Mouse (Mus musculus) intestine, embryonic 14.5 days (tissue): ENCODE results near the gene Hist2h3c1. TPM values are rescaled to one million over a fixed set of nuclear protein-coding genes. Genes with fewer than 3 reads are reported as not detected.
A peak's percentile ranks its signal among the peaks of the same experiment; 100 is the strongest.

ENCODE experiments used
- ATAC-seq: fragments of 200-750 bp; cut with Nextera tagmentation; replicated peaks from 2 replicates; pipeline ENCODE4 v1.8.0; 2017; ENCODE audit warnings: low read depth, moderate number of reproducible peaks, moderate TSS enrichment, moderate library complexity; ENCODE audit not compliant: low FRiP score, low TSS enrichment
- DNase-seq: peaks from one replicate; pipeline ENCODE4 v3.0.0-alpha.2; 2018; ENCODE audit warnings: low spot score
- H3K27ac ChIP-seq: fragments of 300-500 bp; sonication (generic); 2 replicates; pipeline ENCODE4 v1.5.1; 2014; ENCODE audit warnings: low read depth, mild to moderate bottlenecking, control low read depth
- H3K27me3 ChIP-seq: fragments of 300-500 bp; sonication (generic); replicated peaks from 2 replicates; pipeline ENCODE4 v1.6.1; 2014; ENCODE audit warnings: low read length, control low read depth; ENCODE audit not compliant: control insufficient read depth, insufficient read depth
- H3K36me3 ChIP-seq: fragments of 300-500 bp; sonication (generic); 2 replicates; pipeline ENCODE4 v1.6.1; 2014; ENCODE audit warnings: low read length, control low read depth; ENCODE audit not compliant: control insufficient read depth, insufficient read depth
- H3K4me1 ChIP-seq: fragments of 300-500 bp; sonication (generic); replicated peaks from 2 replicates; pipeline ENCODE4 v1.6.1; 2014; ENCODE audit warnings: low read length, control low read depth, mixed read lengths; ENCODE audit not compliant: control insufficient read depth, insufficient read depth
- H3K4me2 ChIP-seq: fragments of 300-500 bp; sonication (generic); 2 replicates; pipeline ENCODE4 v1.6.1; 2014; ENCODE audit warnings: low read length
- H3K4me3 ChIP-seq: fragments of 300-500 bp; sonication (generic); 2 replicates; pipeline ENCODE4 v1.5.1; 2014; ENCODE audit warnings: low read depth, low read length, control low read depth, mixed read lengths
- H3K9ac ChIP-seq: fragments of 300-500 bp; sonication (generic); 2 replicates; pipeline ENCODE4 v1.6.1; 2014; ENCODE audit warnings: mild to moderate bottlenecking, low read length
- H3K9me3 ChIP-seq: fragments of 300-500 bp; sonication (generic); 2 replicates; pipeline ENCODE4 v1.6.1; 2016; ENCODE audit warnings: low read length, control low read depth; ENCODE audit not compliant: control insufficient read depth
- WGBS: fragments of 180-500 bp; shearing (Covaris S2); extraction: QIAGEN DNeasy Blood & Tissue Kit; methylation state at CpG from one replicate; pipeline ENCODE4 v1.1.7; 2014; 5-methylcytosine and 5-hydroxymethylcytosine counted together
- polyA plus RNA-seq: library from polyadenylated mRNA; unstranded; fragments of >200 nt; fragmentation: Nextera tagmentation; extraction: Ambion mirVana; gene quantifications from 2 replicates; pipeline ENCODE4 v1.2.1, GENCODE M21; 2014

Gene Hist2h3c1
- polyA plus RNA-seq, 1 experiment from 2014 or later: 2.0 TPM

GRCm38 (mm10) chr3:96247356-96248140, 1.1 kb downstream of the Hist2h3c1 start:
- Histone ChIP-seq H3K4me1 (peaks cover 14% of the 10 kb centered on the region; the same call in 1 of the 2 replicates), H3K4me3 (peak overlapping the region; percentile 48), H3K4me2 (peak overlapping the region; percentile 56), H3K9me3 (no peaks in the 10 kb centered on the region), H3K36me3 (no peaks in the 10 kb centered on the region), H3K27ac (peak overlapping the region; percentile 77), H3K27me3 (no peaks in the 10 kb centered on the region), H3K9ac (peak overlapping the region; percentile 62)
- WGBS: 3% methylated on average over 11 of the region's 11 CpGs
- no peak for DNase-seq
- ATAC-seq: no peak

GRCm38 (mm10) chr3:96248141-96249033, 1.9 kb downstream of the Hist2h3c1 start:
- ATAC-seq (no peak), DNase-seq (no peak)
- Histone ChIP-seq H3K9me3 (no peaks in the 10 kb centered on the region), H3K36me3 (no peaks in the 10 kb centered on the region), H3K4me1 (peaks cover 14% of the 10 kb centered on the region; the same call in 1 of the 2 replicates), H3K4me3 (peak overlapping the region; percentile 48), H3K4me2 (peak overlapping the region; percentile 56), H3K27me3 (no peaks in the 10 kb centered on the region), H3K9ac (peak overlapping the region; percentile 62), H3K27ac (peak overlapping the region; percentile 77; the same call in 1 of the 2 replicates)
- WGBS: 32% methylated on average over 6 of the region's 6 CpGs

DNA sequence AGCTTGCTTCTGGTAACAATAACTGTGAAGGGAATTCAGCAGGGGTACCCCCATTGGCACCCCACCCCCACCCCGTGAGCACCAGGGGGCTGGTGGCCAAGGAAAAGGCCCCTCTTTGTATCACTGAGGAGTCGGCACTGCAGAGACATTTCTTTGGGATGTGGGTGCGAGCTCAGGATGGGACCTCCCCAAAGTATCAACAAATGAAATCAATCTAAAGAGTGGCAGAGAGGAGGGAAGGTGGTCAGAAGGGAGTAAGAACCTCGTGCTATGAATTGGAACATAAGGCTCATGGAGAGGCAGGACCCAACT, 2.5 kb downstream of the Hist2h3c1 start:
- peak overlapping the region; percentile 48; the same call in 1 of the 2 replicates for H3K4me3 ChIP-seq
- no peak for DNase-seq
- H3K4me1 ChIP-seq: peaks cover 11% of the 10 kb centered on the region; the same call in 1 of the 2 replicates
- no peaks in the 10 kb centered on the region for H3K9me3 ChIP-seq
- no peak for ATAC-seq
- H3K27ac ChIP-seq: 0 out of 2 replicates have a peak overlapping the region, but pooled peaks have one; percentile 43
- no peak overlapping the region for H3K9ac ChIP-seq
- H3K27me3 ChIP-seq: no peaks in the 10 kb centered on the region
- 54% methylated on average over 4 of the region's 4 CpGs for WGBS
- H3K4me2 ChIP-seq: 0 out of 2 replicates have a peak overlapping the region, but pooled peaks have one; percentile 56
- H3K36me3 ChIP-seq: no peaks in the 10 kb centered on the region

- Histone ChIP-seq H3K4me3 (no peak overlapping the region), H3K4me2 (no peak overlapping the region), H3K9ac (no peak overlapping the region), H3K9me3 (no peaks in the 10 kb centered on the region), H3K36me3 (no peaks in the 10 kb centered on the region), H3K4me1 (peaks cover 7% of the 10 kb centered on the region; the same call in 1 of the 2 replicates), H3K27ac (no peak overlapping the region), H3K27me3 (no peaks in the 10 kb centered on the region)
- 51% methylated on average over 3 of the region's 3 CpGs for WGBS
- no peak for ATAC-seq
- no peak for DNase-seq
These were observed 4.4 kb downstream of the Hist2h3c1 start for GRCm38 (mm10) chr3:96250890-96251289.

DNA sequence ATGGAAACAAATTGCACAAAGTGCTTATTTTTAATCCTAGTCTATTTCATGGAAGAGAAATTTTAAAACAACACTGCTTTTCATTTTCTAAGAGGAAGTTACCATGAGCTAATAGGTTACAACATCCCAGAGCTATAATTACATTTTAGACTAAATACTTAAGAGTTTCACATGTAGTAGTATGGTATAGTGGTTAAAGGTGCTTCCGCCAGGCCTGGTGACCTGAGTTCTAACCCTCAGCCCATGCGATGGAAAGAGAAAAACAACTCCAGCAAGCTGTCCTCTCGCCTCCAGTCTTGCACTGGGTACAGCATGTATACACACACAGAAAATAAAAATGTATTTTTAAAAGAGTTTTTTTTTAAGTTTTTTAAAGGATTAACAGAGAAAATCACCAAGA, 5.3 kb downstream of the Hist2h3c1 start:
- DNase-seq (no peak), ATAC-seq (no peak)
- H3K9ac ChIP-seq: no peak overlapping the region
- H3K27ac ChIP-seq: no peak overlapping the region
- WGBS: 81% methylated on average over 3 of the region's 3 CpGs
- H3K27me3 ChIP-seq: no peaks in the 10 kb centered on the region
- H3K4me3 ChIP-seq: no peak overlapping the region
- peaks cover 11% of the 10 kb centered on the region; the same call in 1 of the 2 replicates for H3K4me1 ChIP-seq
- H3K9me3 ChIP-seq: no peaks in the 10 kb centered on the region
- H3K36me3 ChIP-seq: no peaks in the 10 kb centered on the region
- no peak overlapping the region for H3K4me2 ChIP-seq

GRCm38 (mm10) chr3:96254683-96255355, 8.3 kb downstream of the Hist2h3c1 start:
- Histone ChIP-seq H3K4me2 (no peak overlapping the region), H3K9me3 (no peaks in the 10 kb centered on the region), H3K27me3 (no peaks in the 10 kb centered on the region), H3K4me3 (no peak overlapping the region), H3K36me3 (no peaks in the 10 kb centered on the region), H3K4me1 (0 out of 2 replicates have a peak, but pooled peaks cover 6% of the 10 kb centered on the region), H3K27ac (no peak overlapping the region), H3K9ac (no peak overlapping the region)
- no peak for ATAC-seq
- 47% methylated on average over 10 of the region's 10 CpGs for WGBS
- no peak for DNase-seq

GRCm38 (mm10) chr3:96255926-96256593, 9.6 kb downstream of the Hist2h3c1 start:
- Histone ChIP-seq H3K27ac (0 out of 2 replicates have a peak overlapping the region, but pooled peaks have one; percentile 6), H3K36me3 (no peaks in the 10 kb centered on the region), H3K4me2 (peak overlapping the region; percentile 11; the same call in 1 of the 2 replicates), H3K27me3 (no peaks in the 10 kb centered on the region), H3K9me3 (no peaks in the 10 kb centered on the region), H3K4me3 (no peak overlapping the region), H3K9ac (no peak overlapping the region), H3K4me1 (0 out of 2 replicates have a peak, but pooled peaks cover 6% of the 10 kb centered on the region)
- ATAC-seq (no peak), DNase-seq (no peak)
- WGBS: 59% methylated on average over 5 of the region's 5 CpGs

GRCm38 (mm10) chr3:96257190-96257589, 10.7 kb downstream of the Hist2h3c1 start:
- no peaks in the 10 kb centered on the region for H3K9me3 ChIP-seq
- no peaks in the 10 kb centered on the region for H3K27me3 ChIP-seq
- H3K4me3 ChIP-seq: no peak overlapping the region
- no peaks in the 10 kb centered on the region for H3K36me3 ChIP-seq
- H3K4me1 ChIP-seq: peaks cover 14% of the 10 kb centered on the region
- ATAC-seq (no peak), DNase-seq (no peak)
- H3K4me2 ChIP-seq: no peak overlapping the region
- H3K27ac ChIP-seq: no peak overlapping the region
- no peak overlapping the region for H3K9ac ChIP-seq
- WGBS: 70% methylated on average over 3 of the region's 3 CpGs
